Mouse (Mus musculus) stomach, postnatal 0 days (tissue): ENCODE data around the gene Cers2. TPM values are rescaled to one million over a fixed set of nuclear protein-coding genes. Genes with fewer than 3 reads are reported as not detected.
"Not testable (repeated sequence)": the region's sequence is repeated elsewhere in the genome, so short reads cannot be mapped to it uniquely, and the experiment has no call there.

Experiments
- ATAC-seq: fragments of 200-750 bp; cut with Nextera tagmentation; 2 replicates; pipeline ENCODE4 v1.8.0; 2017; ENCODE audit not compliant: low FRiP score, low TSS enrichment
- DNase-seq: peaks from one replicate; pipeline ENCODE4 v3.0.0-alpha.2; 2016; ENCODE audit warnings: low spot score
- H3K27ac ChIP-seq: fragments of 300-500 bp; sonication (generic); replicated peaks from 2 replicates; pipeline ENCODE4 v1.5.1; 2014; ENCODE audit warnings: mild to moderate bottlenecking, control low read depth
- H3K27me3 ChIP-seq: fragments of 300-500 bp; sonication (generic); 2 replicates; pipeline ENCODE4 v1.6.1; 2014; ENCODE audit warnings: low read length; ENCODE audit not compliant: control insufficient read depth, insufficient read depth
- H3K36me3 ChIP-seq: fragments of 300-500 bp; sonication (generic); 2 replicates; pipeline ENCODE4 v1.6.1; 2014; ENCODE audit warnings: low read length, mixed read lengths; ENCODE audit not compliant: control insufficient read depth, insufficient read depth
- H3K4me1 ChIP-seq: fragments of 300-500 bp; sonication (generic); replicated peaks from 2 replicates; pipeline ENCODE4 v1.6.1; 2014; ENCODE audit warnings: antibody characterized with exemption; ENCODE audit not compliant: control insufficient read depth, insufficient read depth
- H3K4me2 ChIP-seq: fragments of 300-500 bp; sonication (generic); replicated peaks from 2 replicates; pipeline ENCODE4 v1.6.1; 2014; ENCODE audit warnings: low read depth, mild to moderate bottlenecking, control low read depth, moderate library complexity
- H3K4me3 ChIP-seq: fragments of 300-500 bp; sonication (generic); 2 replicates; pipeline ENCODE4 v1.5.1; 2014; ENCODE audit warnings: low read depth, low read length, control low read depth
- H3K9ac ChIP-seq: fragments of 300-500 bp; sonication (generic); 2 replicates; pipeline ENCODE4 v1.6.1; 2014; ENCODE audit warnings: mild to moderate bottlenecking, low read length, control low read depth, mixed read lengths
- H3K9me3 ChIP-seq: fragments of 300-500 bp; sonication (generic); 2 replicates; pipeline ENCODE4 v1.6.1; 2016; ENCODE audit warnings: low read length; ENCODE audit not compliant: control insufficient read depth
- CTCF ChIP-seq: IDR thresholded peaks from 2 replicates; pipeline ENCODE4 v1.5.1; 2016; ENCODE audit warnings: antibody characterized with exemption, low read depth, mild to moderate bottlenecking, moderate library complexity
- EP300 ChIP-seq: optimal IDR thresholded peaks from 2 replicates; pipeline ENCODE3; 2016; ENCODE audit warnings: antibody characterized with exemption
- WGBS: fragments of 180-500 bp; shearing (Covaris S2); extraction: QIAGEN DNeasy Blood & Tissue Kit; methylation state at CpG from one replicate; pipeline ENCODE4 v1.1.7; 2014; 5-methylcytosine and 5-hydroxymethylcytosine counted together
- polyA plus RNA-seq: library from polyadenylated mRNA; unstranded; fragments of >200 nt; fragmentation: Nextera tagmentation; extraction: Ambion mirVana; gene quantifications from 2 replicates; pipeline ENCODE4 v1.2.1, GENCODE M21; 2015

Gene Cers2
- polyA plus RNA-seq, 1 experiment from 2014 or later: 75.0 TPM

DNA sequence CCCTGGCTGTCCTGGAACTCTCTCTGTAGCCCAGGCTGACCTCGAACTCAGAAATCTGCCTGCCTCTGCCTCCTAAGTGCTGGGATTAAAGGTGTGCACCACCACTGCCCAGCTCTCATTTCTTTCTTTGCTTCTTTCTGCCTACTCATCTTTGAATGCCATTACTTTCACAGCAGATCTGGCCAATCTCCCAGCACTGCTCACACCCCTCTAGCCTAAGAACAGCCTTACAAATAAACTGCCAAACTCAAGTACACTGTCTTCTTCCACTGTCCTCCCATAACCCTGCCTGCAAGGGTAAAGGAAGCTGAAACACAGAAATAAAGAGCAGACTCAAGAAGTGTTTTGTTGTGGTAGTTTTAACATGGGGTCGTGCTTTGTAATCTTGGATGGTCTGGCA, 43.2 kb downstream of the Cers2 start:
- DNase-seq: no peak

DNA sequence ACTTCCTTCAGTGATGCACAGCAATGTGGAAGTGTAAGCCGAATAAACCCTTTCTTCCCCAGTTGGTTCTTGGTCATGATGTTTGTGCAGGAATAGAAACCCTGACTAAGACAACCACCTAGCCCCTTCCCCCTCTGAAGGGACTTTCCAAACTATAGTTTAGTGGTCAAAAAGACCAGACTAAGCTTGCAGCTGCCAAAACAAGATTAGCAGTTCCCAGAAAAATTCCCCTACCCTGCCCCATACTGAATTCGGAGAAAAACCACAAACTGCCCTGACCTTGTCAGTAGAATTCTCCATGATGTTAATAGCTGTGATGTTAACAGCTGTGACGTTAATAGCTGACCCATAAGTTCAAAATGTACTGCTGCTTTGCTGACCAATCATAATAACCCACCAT, 45.7 kb downstream of the Cers2 start:
- not testable (repeated sequence) for H3K4me3 ChIP-seq, H3K36me3 ChIP-seq, DNase-seq, H3K9ac ChIP-seq, H3K9me3 ChIP-seq, H3K27me3 ChIP-seq, ATAC-seq, H3K4me2 ChIP-seq, H3K4me1 ChIP-seq, H3K27ac ChIP-seq
- 69% methylated on average over 3 of the region's 3 CpGs for WGBS

More for the DNA sequence above, 43.2 kb downstream of the Cers2 start:
- Histone ChIP-seq H3K4me3 (no peak overlapping the region), H3K9me3 (no peaks in the 10 kb centered on the region), H3K27ac (no peak overlapping the region), H3K4me1 (no peaks in the 10 kb centered on the region), H3K9ac (no peak overlapping the region), H3K36me3 (no peaks in the 10 kb centered on the region), H3K4me2 (no peak overlapping the region), H3K27me3 (no peaks in the 10 kb centered on the region)
- ATAC-seq: no peak
- no peak for TF ChIP-seq EP300
- no peak for TF ChIP-seq CTCF
- WGBS: 94% methylated on average over 2 of the region's 2 CpGs

DNA sequence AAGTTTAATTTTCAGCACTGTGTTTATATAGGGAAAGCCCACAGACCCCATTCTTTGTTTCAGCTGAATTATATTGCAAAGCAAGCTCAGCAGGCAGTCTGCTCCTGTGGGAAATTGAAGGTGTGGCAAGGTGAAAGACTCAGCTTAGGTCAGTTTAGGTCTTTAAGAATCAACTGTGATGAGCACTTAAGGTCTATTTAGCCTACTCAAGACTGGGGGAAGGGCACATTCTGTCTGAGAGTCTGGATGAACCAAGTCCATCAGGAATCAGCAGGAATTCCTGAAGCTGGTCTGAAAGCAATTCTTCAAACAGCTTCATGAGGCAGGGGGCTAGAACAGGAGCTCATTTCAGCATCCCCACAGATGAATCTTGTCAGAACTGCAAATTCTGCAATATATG, 55.5 kb downstream of the Cers2 start:
- TF ChIP-seq CTCF (no peak), EP300 (no peak)
- no peak for ATAC-seq
- H3K27me3 ChIP-seq: no peaks in the 10 kb centered on the region

More for the DNA sequence above, 55.5 kb downstream of the Cers2 start:
- Histone ChIP-seq H3K9ac (no peak overlapping the region), H3K27ac (no peak overlapping the region), H3K4me3 (no peak overlapping the region), H3K9me3 (no peaks in the 10 kb centered on the region), H3K4me1 (no peaks in the 10 kb centered on the region), H3K36me3 (no peaks in the 10 kb centered on the region), H3K4me2 (no peak overlapping the region)
- DNase-seq: no peak

Other genes with a start within 250 kb of the Cers2 start
- gene Pip5k1a, start 207.9 kb upstream of the Cers2 start, polyA plus RNA-seq: 15.7 and 17.8 TPM in 2 replicates
- 60.8 and 65.9 TPM in 2 replicates for gene Vps72, start 203.8 kb upstream of the Cers2 start, polyA plus RNA-seq
- gene Tmod4, start 190.3 kb upstream of the Cers2 start, polyA plus RNA-seq: 0.70 and 1.0 TPM in 2 replicates
- gene Scnm1, start 180.8 kb upstream of the Cers2 start, polyA plus RNA-seq: 39.5 and 42.9 TPM in 2 replicates
- gene Lysmd1, start 180.7 kb upstream of the Cers2 start, polyA plus RNA-seq: 9.6 and 10.1 TPM in 2 replicates
- gene Tnfaip8l2, start 172.4 kb upstream of the Cers2 start, polyA plus RNA-seq: 5.0 and 5.3 TPM in 2 replicates
- gene Sema6c, start 154.3 kb upstream of the Cers2 start, polyA plus RNA-seq: 1.7 and 2.2 TPM in 2 replicates
- gene Gabpb2, start 96.9 kb upstream of the Cers2 start, polyA plus RNA-seq: 3.3 and 3.4 TPM in 2 replicates
- 88.1 and 99.4 TPM in 2 replicates for gene Cdc42se1, start 86.1 kb upstream of the Cers2 start, polyA plus RNA-seq
- gene Mllt11, start 82.6 kb upstream of the Cers2 start, polyA plus RNA-seq: 11.0 and 11.8 TPM in 2 replicates
- gene Gm128, start 73.2 kb upstream of the Cers2 start, polyA plus RNA-seq: 0.21 and 0.38 TPM in 2 replicates
- 16.6 and 16.8 TPM in 2 replicates for gene Bnipl, start 63.6 kb upstream of the Cers2 start, polyA plus RNA-seq
- 55.9 and 64.1 TPM in 2 replicates for gene Mindy1, start 33.4 kb upstream of the Cers2 start, polyA plus RNA-seq
- gene Prune1, start 32.7 kb upstream of the Cers2 start, polyA plus RNA-seq: 10.1 and 11.7 TPM in 2 replicates
- 57.2 and 63.1 TPM in 2 replicates for gene Anxa9, start 7.6 kb upstream of the Cers2 start, polyA plus RNA-seq
- 8.6 and 9.2 TPM in 2 replicates for gene Setdb1, start 42.4 kb downstream of the Cers2 start, polyA plus RNA-seq
- 0.13 and 0.15 TPM in 2 replicates for gene 4930558C23Rik, start 88.0 kb downstream of the Cers2 start, polyA plus RNA-seq
- 14.2 and 15.3 TPM in 2 replicates for gene Arnt, start 119.6 kb downstream of the Cers2 start, polyA plus RNA-seq
- 16.3 and 18.7 TPM in 2 replicates for gene Ctsk, start 184.5 kb downstream of the Cers2 start, polyA plus RNA-seq
- gene Ctss, start 212.0 kb downstream of the Cers2 start, polyA plus RNA-seq: 31.8 and 35.6 TPM in 2 replicates
- gene Hormad1, start 244.9 kb downstream of the Cers2 start, polyA plus RNA-seq: not detected in 2 replicates